Mouse (Mus musculus): ENCODE data around the gene Gm21830. TPM values are rescaled to one million over a fixed set of nuclear protein-coding genes. Genes with fewer than 3 reads are reported as not detected.

The Gm21830 gene
- not detected for polyA plus RNA-seq (2017; shearing (Covaris generic))

GRCm38 (mm10) chr2:67413425-67413824 is at the start of gene Gm21830:
Gm21830 (plus strand) TSS chr2:67413725.

DNA sequence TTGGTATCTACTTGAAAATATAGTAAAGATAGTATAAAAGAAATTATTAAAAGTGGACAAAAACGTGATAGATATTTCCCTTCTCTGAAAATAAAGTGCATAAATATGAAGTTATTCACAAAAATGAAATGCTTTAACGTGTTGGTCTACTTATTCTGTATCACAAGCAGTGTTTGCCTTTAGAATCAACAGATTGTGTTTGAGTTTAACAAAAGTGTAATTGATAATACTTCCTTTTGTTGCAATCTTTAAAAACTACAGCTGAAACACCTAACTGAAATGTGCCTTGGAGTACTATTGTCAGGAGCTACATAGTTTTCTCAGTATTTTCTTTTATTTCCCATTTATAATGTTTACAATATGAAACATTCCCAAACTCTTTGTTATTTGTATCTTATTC is 19.6 kb downstream of the Gm21830 start, which contains the start of gene Gm26727:
TSS of gene Gm26727 (minus strand) at position 101 of the 400 bp plus-strand sequence.

GRCm38 (mm10) chr2:67445780-67446179 is 32.3 kb downstream of the Gm21830 start, which contains the start of gene Xirp2:
Xirp2 (plus strand) TSS chr2:67446002.

Other genes with a start within 250 kb of the Gm21830 start
- not detected for gene Gm26727, start 19.5 kb downstream of the Gm21830 start, polyA plus RNA-seq (2017; shearing (Covaris generic))
- gene Xirp2, start 32.3 kb downstream of the Gm21830 start, polyA plus RNA-seq (2017; shearing (Covaris generic)) = not detected
- gene B3galt1, start 152.1 kb downstream of the Gm21830 start, polyA plus RNA-seq (2017; shearing (Covaris generic)) = 0.06 TPM

Data from naive thymus-derived CD4-positive, alpha-beta T cell, adult 5 months (primary cell).